Mouse (Mus musculus) 416B (cell line): ENCODE measurements around the gene Tecr.

ENCODE experiments used
- DNase-seq: peaks from one replicate; pipeline ENCODE4 v3.0.0; 2011; ENCODE audit warnings: low read depth

Tecr gene

GRCm38 (mm10) chr8:83607661-83608397 lies at the start of gene Tecr, which contains the start of gene Dnajb1:
Gene Tecr, minus strand, starts transcription at chr8:83607971.
Gene Dnajb1, plus strand, starts transcription at chr8:83608193.
- peak; percentile 99 for DNase-seq

GRCm38 (mm10) chr8:83656484-83657246 lies 48.9 kb upstream of the Tecr start:
- DNase-seq, result peak; percentile 31

GRCm38 (mm10) chr8:83656043-83656442 lies 48.3 kb upstream of the Tecr start:
- no peak for DNase-seq

- no peak for DNase-seq
These were observed 47.0 kb upstream of the Tecr start for GRCm38 (mm10) chr8:83654725-83655124.

- no peak for DNase-seq
These were observed 45.9 kb upstream of the Tecr start for GRCm38 (mm10) chr8:83653662-83654017.

- peak; percentile 73 for DNase-seq
These were observed 45.2 kb upstream of the Tecr start for GRCm38 (mm10) chr8:83652744-83653661.

- DNase-seq, result peak; percentile 98
These were observed 44.4 kb upstream of the Tecr start, which contains the start of gene Gipc1 for GRCm38 (mm10) chr8:83652030-83652743. Gene Gipc1, plus strand, starts transcription at chr8:83652677.

GRCm38 (mm10) chr8:83649699-83650098 lies 41.9 kb upstream of the Tecr start:
- DNase-seq, result no peak

GRCm38 (mm10) chr8:83648031-83648430 lies 40.3 kb upstream of the Tecr start:
- no peak for DNase-seq

- DNase-seq, result no peak
These were observed 39.7 kb upstream of the Tecr start for GRCm38 (mm10) chr8:83647511-83647910.

GRCm38 (mm10) chr8:83639649-83640048 lies 31.9 kb upstream of the Tecr start:
- no peak for DNase-seq

- no peak for DNase-seq
These were observed 31.1 kb upstream of the Tecr start for GRCm38 (mm10) chr8:83638856-83639255.

GRCm38 (mm10) chr8:83632083-83632707 lies 24.4 kb upstream of the Tecr start:
- DNase-seq, result no peak

- DNase-seq, result peak; percentile 81
These were observed 18.0 kb upstream of the Tecr start for GRCm38 (mm10) chr8:83625676-83626299.

- no peak for DNase-seq
These were observed 17.0 kb upstream of the Tecr start for GRCm38 (mm10) chr8:83624739-83625138.

GRCm38 (mm10) chr8:83623549-83623948 lies 15.8 kb upstream of the Tecr start:
- no peak for DNase-seq

- DNase-seq, result peak; percentile 77
These were observed 14.7 kb upstream of the Tecr start for GRCm38 (mm10) chr8:83622389-83622989.

GRCm38 (mm10) chr8:83621691-83622388 lies 14.1 kb upstream of the Tecr start:
- DNase-seq, result no peak

- DNase-seq, result no peak
These were observed 12.0 kb upstream of the Tecr start for GRCm38 (mm10) chr8:83619568-83620285.
